Mouse (Mus musculus): ENCODE measurements around the gene Sgf29.

DNA sequence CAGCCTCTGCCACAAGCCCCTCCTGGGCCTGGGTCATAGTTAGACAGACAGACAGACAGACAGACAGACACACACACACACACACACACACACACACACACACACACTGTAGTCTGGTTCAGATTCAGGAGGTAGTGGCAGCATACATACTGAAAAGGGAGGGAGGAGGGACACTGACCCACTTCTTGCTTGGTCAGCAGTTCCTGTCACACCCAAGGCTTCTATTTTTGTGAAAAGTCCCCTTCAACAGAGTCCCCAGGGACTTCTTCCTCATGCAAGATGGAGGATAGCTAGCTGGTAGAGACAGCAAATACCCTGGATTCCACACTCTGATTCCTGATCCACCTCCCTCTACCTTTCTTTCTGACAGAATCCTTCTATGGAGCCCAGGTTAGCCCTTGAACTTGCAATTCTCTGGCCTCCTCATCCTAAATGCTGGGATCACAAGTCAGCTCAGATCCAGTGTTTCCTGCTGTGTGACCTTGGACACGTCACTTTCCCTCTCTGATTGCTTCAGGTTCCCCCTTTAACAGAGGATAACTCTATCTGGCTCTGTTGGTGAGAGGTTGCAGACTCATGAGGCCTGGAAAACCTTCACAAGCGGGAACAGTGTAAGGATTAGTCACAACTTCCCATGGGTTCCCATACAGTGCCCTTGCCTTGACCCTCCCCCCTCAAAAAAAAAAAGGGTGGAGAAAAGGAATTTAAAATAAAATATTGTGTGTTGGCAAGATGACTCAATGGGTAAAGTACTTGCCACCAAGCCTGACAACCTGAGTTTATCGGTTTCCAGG lies 23.1 kb upstream of the Sgf29 start:
- no peak for TF ChIP-seq POLR2A (IDR thresholded peaks at IDR 0.05; ENCODE audit: low read depth, low read length)
- no peak for TF ChIP-seq CTCF (IDR thresholded peaks at IDR 0.05; ENCODE audit: extremely low read depth, insufficient read depth, insufficient read length, insufficient replicate concordance)

Measured in spleen, adult 2 months (tissue).